8 mouse cellular contexts compared by ENCODE assay signal in the genomic region with DNA sequence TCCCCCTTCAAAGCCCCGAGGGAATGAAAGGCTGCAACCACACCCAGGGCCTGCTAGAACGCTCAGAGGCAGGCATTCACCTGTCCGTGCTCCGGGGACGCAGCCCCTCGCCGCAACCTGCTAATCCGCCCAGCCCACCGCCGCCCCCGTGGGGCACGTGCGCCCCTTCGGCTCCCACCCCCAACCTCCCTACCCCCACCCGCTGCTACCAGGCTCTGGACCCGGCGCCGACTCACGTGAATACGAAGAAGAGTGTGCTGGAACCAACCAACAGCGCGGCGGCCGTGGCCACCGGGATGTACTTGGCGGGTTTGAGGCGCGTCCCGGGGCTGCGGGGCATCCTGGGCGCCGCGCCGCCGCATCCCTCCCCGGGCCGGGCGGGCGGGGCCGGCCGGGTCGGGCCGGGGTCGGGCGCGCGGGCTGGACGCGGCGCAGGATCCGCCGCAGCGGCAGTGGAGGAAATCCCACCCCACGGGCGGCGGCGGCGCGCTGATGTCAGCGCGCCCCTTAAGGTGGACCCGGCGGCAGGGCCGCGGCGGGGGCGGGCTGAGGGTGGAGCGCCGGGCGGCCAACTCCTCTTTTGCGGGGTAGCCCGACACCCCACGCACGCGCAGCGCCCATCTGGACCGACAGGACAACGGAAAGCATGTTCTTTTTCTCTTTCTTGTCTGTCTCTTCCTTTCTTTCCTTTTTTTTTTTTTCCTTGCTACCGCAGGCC. TPM values are rescaled to one million over a fixed set of nuclear protein-coding genes. Genes with fewer than 3 reads are reported as not detected.
A peak's percentile ranks its signal among the peaks of the same experiment; 100 is the strongest.
DNase-seq lines count a peak whose midpoint lies in the region; ATAC-seq and TF ChIP-seq lines count a peak whose summit lies in the region.

TSS of gene Zdhhc8 (minus strand) at position 466 of the 718 bp plus-strand sequence.

- ATAC-seq in cerebellum, adult (ENCODE audit: insufficient number of reproducible peaks, low FRiP score, low TSS enrichment) = peak; percentile 62; the same call in 1 of the 2 replicates
- peak; percentile 90 for ATAC-seq in forebrain, postnatal 0 days
- peak; percentile 33 to 42 for ATAC-seq in hematopoietic stem cell, adult 5-6 weeks (replicated peaks in 1 of 2; ENCODE audit: insufficient read depth in 1 of 2, low FRiP score in 2 of 2, low TSS enrichment in 1 of 2, low read depth in 1 of 2, poor library complexity in 2 of 2, severe bottlenecking in 2 of 2)
- peak; percentile 92 for ATAC-seq in lung, embryonic 16.5 days (ENCODE audit: low read depth)

- H3K4me3 ChIP-seq in ES-E14 (ENCODE audit: insufficient read depth in 1 of 2, low read depth in 1 of 2, low read length in 2 of 2, poor library complexity in 1 of 2, severe bottlenecking in 1 of 2) = peak within 1 kb of the TSS; percentile 65 to 90
- peak within 1 kb of the TSS; percentile 84 for H3K4me3 ChIP-seq in forebrain, postnatal 0 days (ENCODE audit: low read depth, low read length)
- peak within 1 kb of the TSS; percentile 89 for H3K4me3 ChIP-seq in lung, embryonic 16.5 days (ENCODE audit: low read length)

- no peak within 1 kb of the TSS for H3K27ac ChIP-seq in ES-E14 (ENCODE audit: insufficient read depth, low read depth, low read length, poor library complexity, severe bottlenecking)
- peak within 1 kb of the TSS; percentile 89 for H3K27ac ChIP-seq in forebrain, postnatal 0 days (ENCODE audit: low read depth, low read length)
- peak within 1 kb of the TSS; percentile 90 for H3K27ac ChIP-seq in lung, embryonic 16.5 days (ENCODE audit: low read length)

- no peak for DNase-seq in ES-E14 (ENCODE audit: low read depth, low spot score)
- DNase-seq in forebrain, postnatal 0 days = peak; percentile 84
- peak; percentile 80 for DNase-seq in layer of hippocampus, adult 9-11 months
- peak; percentile 63 for DNase-seq in ovary, adult 18-20 months (ENCODE audit: low spot score)
- peak; percentile 71 for DNase-seq in thymus, postnatal 25 days

- peaks cover 8% of the 10 kb centered on the region for H3K36me3 ChIP-seq in ES-E14 (ENCODE audit: control insufficient read depth, insufficient read depth, low read length, poor library complexity, severe bottlenecking)
- H3K36me3 ChIP-seq in forebrain, postnatal 0 days (ENCODE audit: insufficient read depth) = peaks cover 18% of the 10 kb centered on the region
- peaks cover 17% of the 10 kb centered on the region for H3K36me3 ChIP-seq in lung, embryonic 16.5 days (ENCODE audit: control insufficient read depth, insufficient read depth, low read length)

- H3K9ac ChIP-seq in ES-E14 (ENCODE audit: insufficient read depth, low read depth, low read length, poor library complexity, severe bottlenecking) = peak within 1 kb of the TSS; percentile 70
- H3K9ac ChIP-seq in forebrain, postnatal 0 days = peak within 1 kb of the TSS; percentile 81
- H3K9ac ChIP-seq in lung, embryonic 16.5 days (ENCODE audit: low read length) = peak within 1 kb of the TSS; percentile 90

- in situ Hi-C loops in ES-E14 (cut with MboI; ENCODE audit: low sequenced_read_pairs in 2 of 2, unreplicated experiment in 2 of 2) = no loop called here

- peaks cover 0 to 5% of the 10 kb centered on the region in 2 experiments; a peak in 1 of 4 replicates for H3K4me1 ChIP-seq in ES-E14 (ENCODE audit: control insufficient read depth in 2 of 2, insufficient read depth in 2 of 2, low read length in 2 of 2, poor library complexity in 1 of 2)
- peaks cover 10% of the 10 kb centered on the region for H3K4me1 ChIP-seq in forebrain, postnatal 0 days (ENCODE audit: insufficient read depth)
- peaks cover 17% of the 10 kb centered on the region for H3K4me1 ChIP-seq in lung, embryonic 16.5 days (replicated peaks; ENCODE audit: control insufficient read depth, insufficient read depth, low read length)

- H3K9me3 ChIP-seq in ES-E14 (ENCODE audit: control insufficient read depth, insufficient read depth, low read depth, low read length) = no peaks in the 10 kb centered on the region
- no peaks in the 10 kb centered on the region for H3K9me3 ChIP-seq in forebrain, postnatal 0 days (ENCODE audit: low read length)
- H3K9me3 ChIP-seq in lung, embryonic 16.5 days (ENCODE audit: control insufficient read depth, low read length) = no peaks in the 10 kb centered on the region

- peak within 1 kb of the TSS; percentile 85 for H3K4me2 ChIP-seq in forebrain, postnatal 0 days (ENCODE audit: low read depth)
- peak within 1 kb of the TSS; percentile 87 for H3K4me2 ChIP-seq in lung, embryonic 16.5 days (ENCODE audit: low read depth, low read length)

- 1% methylated on average over 51 of the region's 79 CpGs for WGBS in forebrain, postnatal 0 days
- under 1% methylated on average over 26 of the region's 79 CpGs for WGBS in lung, embryonic 16.5 days

- H3K27me3 ChIP-seq in forebrain, postnatal 0 days (ENCODE audit: insufficient read depth, low read length) = no peaks in the 10 kb centered on the region
- H3K27me3 ChIP-seq in lung, embryonic 16.5 days (ENCODE audit: control insufficient read depth, insufficient read depth, low read depth, low read length) = no peaks in the 10 kb centered on the region

- no peak for TF ChIP-seq CTCF in forebrain, postnatal 0 days (IDR thresholded peaks at IDR 0.05; ENCODE audit: low read depth)

TF ChIP-seq in ES-E14, 5 proteins besides CTCF, POLR2A, EP300 and RAD21:
- TF ChIP-seq ZNF384 (IDR thresholded peaks at IDR 0.05; ENCODE audit: low read depth, low read length) = 0 out of 2 replicates have a peak, but pooled peaks have one; percentile 30
- TF ChIP-seq ZC3H11A (IDR thresholded peaks at IDR 0.05; ENCODE audit: borderline replicate concordance, low read depth, low read length) = no peak

RNA-seq across cellular contexts. Expression of gene Zdhhc8, which starts in this region (rescaled TPM):
- total RNA-seq in ES-E14 (2012; rRNA removed) = 16.2 and 17.0 TPM in 2 replicates
- total RNA-seq in forebrain, postnatal 0 days (2014; rRNA removed) = 27.5 and 35.5 TPM in 2 replicates
- polyA plus RNA-seq in forebrain, postnatal 0 days (2015; fragmentation: Nextera tagmentation; extraction: Ambion mirVana) = 16.4 and 17.9 TPM in 2 replicates
- 9.4 and 9.6 TPM in 2 replicates for total RNA-seq in hematopoietic stem cell, adult 5-6 weeks (2017)
- 9.1 and 9.3 TPM in 2 replicates for polyA plus RNA-seq in lung, embryonic 16.5 days (2015; fragmentation: Nextera tagmentation; extraction: Ambion mirVana)

Comparison
In these comparisons a context has a peak if more than half of its experiments do, and no peak if none do; other contexts are left out.
1. ATAC-seq: peak in every context shown above with its lines; median percentile 92 in lung, embryonic 16.5 days; 90 in forebrain, postnatal 0 days; 62 in cerebellum, adult; 38 in hematopoietic stem cell, adult 5-6 weeks.